Mouse (Mus musculus) kidney, postnatal 4 days (tissue): ENCODE measurements around the gene Clec4a2.
A peak's percentile ranks its signal among the peaks of the same experiment; 100 is the strongest.
"Not testable (repeated sequence)": the region's sequence is repeated elsewhere in the genome, so short reads cannot be mapped to it uniquely, and the experiment has no call there.

Source experiments
- DNase-seq, 2 experiments: peaks; one replicate each; pipeline ENCODE4 v3.0.0; 2021; ENCODE audit warnings: mixed read lengths in 2 of 2

Gene Clec4a2

DNA sequence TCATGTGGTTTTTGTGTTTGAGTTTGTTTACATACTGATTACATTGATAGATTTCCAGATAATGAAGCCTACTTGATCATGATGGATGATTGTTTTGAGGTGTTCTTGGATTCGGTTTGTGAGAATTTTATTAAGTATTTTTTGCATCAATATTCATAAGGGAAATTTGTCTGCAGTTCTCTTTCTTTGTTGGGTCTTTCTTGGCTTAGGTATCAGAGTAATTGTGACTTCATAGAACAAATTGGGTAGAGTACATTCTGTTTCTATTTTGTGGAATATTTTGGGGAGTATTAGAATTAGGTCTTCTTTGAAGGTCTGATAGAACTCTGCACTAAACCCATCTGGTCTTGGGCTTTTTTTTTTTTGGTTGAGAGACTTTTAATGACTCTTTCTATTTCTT is at the start of gene Clec4a2:
Gene Clec4a2, plus strand, starts transcription at position 301 of the 400 bp plus-strand sequence.
- not testable (repeated sequence) for DNase-seq

DNA sequence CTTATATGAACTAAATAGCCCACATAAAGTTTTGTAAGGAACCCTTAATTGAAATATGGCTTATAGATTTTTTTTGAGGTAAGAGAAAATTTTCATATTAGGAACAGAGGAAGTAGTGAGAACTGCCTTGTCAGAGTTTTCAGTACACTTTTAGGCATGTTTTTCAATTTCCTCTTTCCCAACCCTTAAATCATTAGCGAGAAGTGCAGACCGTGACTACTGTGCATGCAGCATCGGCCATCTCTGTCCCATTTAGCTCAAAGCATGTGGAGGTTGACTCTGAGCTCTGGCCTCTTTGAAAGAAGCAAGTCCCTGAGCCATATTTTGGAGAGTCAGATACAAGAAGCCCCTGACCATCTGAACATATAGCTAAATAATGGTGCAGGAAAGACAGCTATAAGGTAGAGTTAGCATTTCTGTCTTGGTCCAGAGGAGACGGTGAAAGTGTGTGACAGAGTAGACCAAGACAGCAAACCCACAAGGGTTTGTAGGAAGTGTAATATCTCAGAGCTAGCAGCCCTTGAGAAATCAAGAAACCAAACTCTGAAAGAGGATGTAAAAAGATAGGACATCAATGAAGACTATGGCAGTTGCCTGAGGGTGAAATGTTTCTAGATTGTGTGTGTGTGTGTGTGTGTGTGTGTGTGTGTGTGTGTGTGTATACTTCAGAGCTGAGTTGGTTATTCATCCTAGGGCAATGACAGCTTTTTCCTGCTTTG is 10.9 kb upstream of the Clec4a2 start:
- DNase-seq = no peak

DNA sequence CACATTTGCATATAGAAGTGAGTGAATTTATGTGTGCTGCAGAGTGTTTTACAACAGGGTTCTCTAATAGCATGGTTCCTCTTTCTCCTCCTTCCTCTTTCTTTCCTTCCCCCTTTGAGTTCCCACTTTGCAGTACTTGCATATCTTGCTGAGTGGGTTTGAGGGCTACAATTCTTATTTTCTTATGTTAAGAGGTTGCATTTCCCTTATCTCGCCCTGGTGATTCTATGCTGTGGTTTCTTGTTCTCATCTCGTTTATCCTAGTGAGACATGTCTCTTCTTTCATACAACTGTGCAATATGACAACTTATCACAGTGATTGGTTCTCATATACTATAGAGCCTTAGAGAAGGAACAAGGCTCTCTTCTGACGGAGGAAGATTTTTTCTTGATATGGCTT is 17.0 kb downstream of the Clec4a2 start:
- no peak for DNase-seq

DNA sequence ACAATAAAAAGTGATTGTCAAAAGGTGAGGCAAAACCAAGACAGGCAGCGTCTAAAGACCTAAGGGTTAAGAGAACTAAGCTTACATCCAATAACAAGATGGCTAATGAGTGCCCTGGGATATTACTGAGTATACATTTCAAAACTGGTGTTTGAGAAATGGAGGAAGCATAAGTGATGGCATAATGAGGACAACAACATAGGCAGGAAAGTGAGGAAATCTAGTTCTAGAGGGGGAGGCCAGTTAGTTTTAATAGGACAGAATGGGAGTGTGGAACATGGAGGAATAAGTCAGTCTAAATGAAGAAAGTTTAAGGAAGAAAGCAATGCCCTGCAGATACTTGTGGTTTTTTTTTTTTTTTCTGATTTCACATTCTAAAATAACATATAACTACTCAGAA is 20.9 kb downstream of the Clec4a2 start:
- DNase-seq = no peak

DNA sequence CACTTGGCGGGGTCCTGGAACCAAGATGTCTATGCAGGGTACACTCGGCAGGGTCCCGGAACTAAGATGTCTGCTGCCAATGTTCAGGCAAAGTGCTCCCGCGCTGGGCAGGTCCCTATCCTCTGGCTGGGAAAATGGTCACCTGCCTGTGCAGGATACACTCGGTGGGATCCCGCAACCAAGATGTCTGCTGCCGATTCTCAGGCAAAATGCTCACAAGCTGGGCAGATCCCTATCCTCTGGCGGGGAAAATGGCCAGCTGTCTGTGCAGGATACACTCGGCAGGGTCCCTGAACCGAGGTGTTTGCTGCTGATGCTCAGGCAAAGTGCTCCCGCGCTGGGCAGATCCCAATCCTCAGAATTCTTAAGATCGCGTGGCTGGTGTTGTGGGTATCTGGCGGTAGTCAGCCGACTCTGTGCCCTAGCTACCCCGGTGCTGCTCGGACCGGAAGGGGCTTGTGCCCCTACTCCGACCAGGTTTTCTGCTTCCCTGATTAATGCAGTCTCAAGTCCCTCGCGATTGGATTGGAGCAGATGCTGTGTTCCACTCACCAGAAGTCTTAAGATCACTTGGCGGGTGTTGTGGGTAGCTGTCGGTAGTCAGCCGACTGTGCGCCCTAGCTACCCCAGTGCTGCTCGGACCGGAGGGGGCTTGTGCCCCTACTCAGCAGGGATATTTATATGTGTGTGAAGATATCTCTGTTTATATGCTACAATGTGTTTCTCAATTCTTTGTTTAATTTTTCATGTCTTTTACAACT is 31.7 kb downstream of the Clec4a2 start:
- DNase-seq = not testable (repeated sequence)

DNA sequence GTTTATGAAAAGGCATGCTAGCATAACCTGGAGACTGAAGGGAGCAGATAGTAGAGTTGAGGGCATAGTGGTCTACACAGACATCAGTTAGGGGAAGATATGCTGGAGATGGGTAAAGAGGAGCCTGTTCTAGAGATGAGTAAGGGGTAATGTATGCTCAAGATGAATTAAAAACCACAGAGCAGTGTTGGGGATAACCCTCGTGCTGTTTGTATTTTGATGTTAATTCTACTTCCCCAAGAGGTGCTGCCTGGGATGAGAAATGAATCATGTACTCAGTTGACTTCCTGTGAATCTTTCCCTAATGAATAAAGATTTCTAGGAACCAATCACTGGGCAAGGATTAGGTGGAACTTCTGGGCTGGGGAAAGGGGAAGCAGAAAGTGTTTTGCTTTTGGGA is 63.9 kb downstream of the Clec4a2 start:
- DNase-seq = no peak

DNA sequence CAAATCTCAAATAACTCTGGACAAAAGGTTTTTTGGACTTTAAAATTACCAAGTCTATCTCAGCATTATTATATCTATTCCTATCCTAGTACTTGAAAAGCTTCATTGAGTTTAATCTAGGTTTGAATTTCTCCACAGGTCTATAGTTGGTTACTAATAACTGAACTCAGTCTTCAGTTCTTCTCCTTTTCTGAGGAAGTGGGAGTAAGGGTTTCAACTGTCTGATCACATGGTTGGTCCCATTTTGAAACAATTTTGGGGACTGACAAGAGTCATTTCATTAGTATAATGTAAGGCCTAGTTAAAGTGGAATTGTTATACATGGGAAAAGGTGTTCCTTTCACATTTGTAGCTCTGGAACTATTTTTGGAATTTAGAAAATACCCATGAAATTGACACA is 64.8 kb downstream of the Clec4a2 start:
- DNase-seq = no peak

DNA sequence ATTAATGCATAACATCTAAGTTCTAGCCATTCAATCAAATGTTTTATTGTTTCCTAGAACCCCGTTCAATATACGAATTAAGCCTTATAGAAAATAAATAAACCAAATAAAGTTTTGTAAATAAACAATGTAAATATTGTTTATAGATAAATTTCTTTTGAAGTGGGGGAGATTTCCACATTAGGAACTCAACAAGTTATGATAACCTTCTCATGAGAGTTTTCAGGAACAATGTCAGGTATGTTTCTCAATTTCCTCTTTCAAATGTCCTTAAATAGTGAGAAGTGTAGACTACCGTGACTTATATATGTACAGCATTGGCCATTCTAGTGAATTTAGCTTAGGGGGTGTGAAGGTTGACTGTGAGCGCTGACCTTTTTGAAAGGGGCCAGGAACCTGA is 66.4 kb downstream of the Clec4a2 start, which contains the start of gene Clec4b2:
Gene Clec4b2, plus strand, starts transcription at position 301 of the 400 bp plus-strand sequence.
- DNase-seq = no peak

DNA sequence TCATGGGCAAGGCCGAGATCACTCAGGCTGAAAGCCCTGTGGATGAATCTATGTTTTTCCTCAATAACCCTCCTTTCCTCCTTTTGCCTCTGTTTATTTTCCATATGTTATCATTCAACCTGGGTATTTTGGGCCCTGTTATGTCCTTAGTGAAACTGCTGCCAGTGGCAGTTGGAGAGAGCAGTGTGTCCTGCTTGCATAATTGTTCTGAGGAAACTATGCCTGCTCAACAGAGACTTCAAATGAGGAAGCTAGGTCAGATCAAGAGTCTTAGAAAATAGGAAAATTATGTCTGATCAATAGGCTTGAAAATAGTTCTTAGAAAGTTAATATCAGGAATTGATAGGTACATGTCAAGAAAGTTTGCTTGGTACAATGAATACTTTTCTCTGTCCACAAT is 69.3 kb downstream of the Clec4a2 start:
- no peak for DNase-seq

DNA sequence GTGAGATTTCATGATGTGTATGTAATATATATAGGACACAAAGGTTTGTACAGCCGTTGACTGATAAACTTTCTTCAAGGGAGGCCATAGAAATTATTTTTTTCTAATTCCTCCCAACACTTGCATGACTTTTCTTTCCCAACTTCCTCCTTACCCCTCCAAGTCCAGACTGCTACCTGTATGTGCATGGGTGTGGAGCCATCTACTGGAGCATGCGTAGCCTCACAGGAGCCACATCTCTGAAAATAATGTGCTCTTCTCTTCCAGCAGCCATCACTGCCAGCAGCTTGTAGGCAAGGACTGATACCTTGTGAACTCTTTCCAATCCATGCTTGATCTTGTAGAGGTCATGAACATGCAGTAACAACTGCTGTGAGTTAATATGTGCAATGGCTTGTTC is 78.6 kb downstream of the Clec4a2 start:
- DNase-seq = peak; percentile 4 to 6
